Mouse (Mus musculus): ENCODE data around the gene BC067074. TPM values are rescaled to one million over a fixed set of nuclear protein-coding genes. Genes with fewer than 3 reads are reported as not detected.

Gene BC067074
- polyA plus RNA-seq, 1 experiment from 2014 or later = 0.80 TPM

DNA sequence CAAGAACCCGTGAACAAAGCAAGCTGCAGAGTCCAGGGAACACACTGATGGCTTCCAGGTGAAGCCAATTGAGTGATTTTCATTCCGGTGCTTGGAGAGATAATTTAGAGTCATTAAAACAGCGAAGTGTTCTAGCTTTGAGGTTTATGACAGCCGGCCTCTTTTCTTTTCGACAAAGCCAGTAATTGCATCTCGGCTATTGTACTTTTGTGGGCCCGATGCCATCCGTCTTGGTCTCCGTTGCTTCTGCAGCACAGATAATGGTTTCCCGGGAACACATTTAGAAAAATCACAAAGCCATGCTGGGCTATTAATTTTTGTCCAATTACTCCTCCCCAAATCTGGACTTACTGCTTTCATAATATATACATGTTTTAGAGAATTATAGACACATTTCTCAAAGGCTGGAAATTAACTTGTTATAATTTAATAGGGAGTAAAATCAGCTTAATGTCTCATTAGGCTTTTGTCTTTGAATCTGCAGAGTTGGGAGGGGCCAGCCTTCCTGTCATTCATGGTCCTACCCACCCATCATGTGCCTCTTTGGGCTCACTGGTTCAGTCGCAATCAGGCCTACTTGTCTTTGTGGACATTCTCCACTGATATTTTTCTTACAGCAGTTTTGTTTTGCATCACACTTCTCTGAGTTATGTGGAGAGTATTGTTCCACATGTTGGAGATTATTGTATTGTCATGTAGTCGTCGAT lies 64.6 kb downstream of the BC067074 start:
- Histone ChIP-seq H3K27me3 (ENCODE audit: control insufficient read depth, insufficient read depth, low read depth, low read length) (no peaks in the 10 kb centered on the region; the same call in 1 of the 2 replicates), H3K27ac (ENCODE audit: low read length) (no peak overlapping the region), H3K9ac (ENCODE audit: low read depth, low read length) (no peak overlapping the region), H3K4me1 (ENCODE audit: control insufficient read depth, insufficient read depth, low read length) (peaks cover 3% of the 10 kb centered on the region; the same call in 1 of the 2 replicates), H3K4me2 (ENCODE audit: low read length) (no peak overlapping the region), H3K9me3 (replicated peaks; ENCODE audit: control insufficient read depth, low read length, poor library complexity, severe bottlenecking) (no peaks in the 10 kb centered on the region), H3K4me3 (ENCODE audit: low read depth, low read length) (no peak overlapping the region), H3K36me3 (ENCODE audit: control insufficient read depth, insufficient read depth, low read length) (no peaks in the 10 kb centered on the region)
- no peak for ATAC-seq
- 71% methylated on average over 13 of the region's 13 CpGs for WGBS

GRCm38 (mm10) chr13:113359676-113360075 lies 66.7 kb downstream of the BC067074 start:
- WGBS = 80% methylated on average over 1 of the region's 1 CpGs
- Histone ChIP-seq H3K9me3 (replicated peaks; ENCODE audit: control insufficient read depth, low read length, poor library complexity, severe bottlenecking) (no peaks in the 10 kb centered on the region), H3K27ac (ENCODE audit: low read length) (no peak overlapping the region), H3K9ac (ENCODE audit: low read depth, low read length) (no peak overlapping the region), H3K36me3 (ENCODE audit: control insufficient read depth, insufficient read depth, low read length) (no peaks in the 10 kb centered on the region), H3K4me1 (ENCODE audit: control insufficient read depth, insufficient read depth, low read length) (peaks cover 3% of the 10 kb centered on the region; the same call in 1 of the 2 replicates), H3K4me3 (ENCODE audit: low read depth, low read length) (no peak overlapping the region), H3K27me3 (ENCODE audit: control insufficient read depth, insufficient read depth, low read depth, low read length) (no peaks in the 10 kb centered on the region), H3K4me2 (ENCODE audit: low read length) (no peak overlapping the region)
- ATAC-seq = no peak

GRCm38 (mm10) chr13:113365976-113366375 lies 73.0 kb downstream of the BC067074 start:
- no peak overlapping the region for H3K4me3 ChIP-seq (ENCODE audit: low read depth, low read length)
- H3K36me3 ChIP-seq (ENCODE audit: control insufficient read depth, insufficient read depth, low read length) = no peaks in the 10 kb centered on the region
- no peak overlapping the region for H3K27ac ChIP-seq (ENCODE audit: low read length)
- no peaks in the 10 kb centered on the region for H3K27me3 ChIP-seq (ENCODE audit: control insufficient read depth, insufficient read depth, low read depth, low read length)
- H3K4me2 ChIP-seq (ENCODE audit: low read length) = no peak overlapping the region
- no peaks in the 10 kb centered on the region for H3K4me1 ChIP-seq (ENCODE audit: control insufficient read depth, insufficient read depth, low read length)
- no peak overlapping the region for H3K9ac ChIP-seq (ENCODE audit: low read depth, low read length)
- WGBS = 90% methylated on average over 10 of the region's 10 CpGs
- no peak for ATAC-seq
- H3K9me3 ChIP-seq (replicated peaks; ENCODE audit: control insufficient read depth, low read length, poor library complexity, severe bottlenecking) = no peaks in the 10 kb centered on the region

GRCm38 (mm10) chr13:113368931-113369579 lies 76.1 kb downstream of the BC067074 start:
- no peak for ATAC-seq
- Histone ChIP-seq H3K4me1 (ENCODE audit: control insufficient read depth, insufficient read depth, low read length) (no peaks in the 10 kb centered on the region), H3K27me3 (ENCODE audit: control insufficient read depth, insufficient read depth, low read depth, low read length) (no peaks in the 10 kb centered on the region), H3K4me2 (ENCODE audit: low read length) (no peak overlapping the region), H3K4me3 (ENCODE audit: low read depth, low read length) (no peak overlapping the region), H3K27ac (ENCODE audit: low read length) (no peak overlapping the region), H3K9ac (ENCODE audit: low read depth, low read length) (no peak overlapping the region), H3K36me3 (ENCODE audit: control insufficient read depth, insufficient read depth, low read length) (no peaks in the 10 kb centered on the region), H3K9me3 (replicated peaks; ENCODE audit: control insufficient read depth, low read length, poor library complexity, severe bottlenecking) (no peaks in the 10 kb centered on the region)
- 74% methylated on average over 13 of the region's 13 CpGs for WGBS

GRCm38 (mm10) chr13:113369622-113370021 lies 76.7 kb downstream of the BC067074 start:
- no peak overlapping the region for H3K4me2 ChIP-seq (ENCODE audit: low read length)
- 92% methylated on average over 10 of the region's 10 CpGs for WGBS
- ATAC-seq = no peak
- H3K9ac ChIP-seq (ENCODE audit: low read depth, low read length) = no peak overlapping the region
- H3K27ac ChIP-seq (ENCODE audit: low read length) = no peak overlapping the region
- no peak overlapping the region for H3K4me3 ChIP-seq (ENCODE audit: low read depth, low read length)
- no peaks in the 10 kb centered on the region for H3K36me3 ChIP-seq (ENCODE audit: control insufficient read depth, insufficient read depth, low read length)
- H3K27me3 ChIP-seq (ENCODE audit: control insufficient read depth, insufficient read depth, low read depth, low read length) = no peaks in the 10 kb centered on the region
- H3K4me1 ChIP-seq (ENCODE audit: control insufficient read depth, insufficient read depth, low read length) = no peaks in the 10 kb centered on the region
- no peaks in the 10 kb centered on the region for H3K9me3 ChIP-seq (replicated peaks; ENCODE audit: control insufficient read depth, low read length, poor library complexity, severe bottlenecking)

- Histone ChIP-seq H3K4me3 (ENCODE audit: low read depth, low read length) (no peak overlapping the region), H3K9me3 (replicated peaks; ENCODE audit: control insufficient read depth, low read length, poor library complexity, severe bottlenecking) (no peaks in the 10 kb centered on the region), H3K4me1 (ENCODE audit: control insufficient read depth, insufficient read depth, low read length) (no peaks in the 10 kb centered on the region), H3K36me3 (ENCODE audit: control insufficient read depth, insufficient read depth, low read length) (no peaks in the 10 kb centered on the region), H3K4me2 (ENCODE audit: low read length) (no peak overlapping the region), H3K9ac (ENCODE audit: low read depth, low read length) (no peak overlapping the region), H3K27me3 (ENCODE audit: control insufficient read depth, insufficient read depth, low read depth, low read length) (no peaks in the 10 kb centered on the region), H3K27ac (ENCODE audit: low read length) (no peak overlapping the region)
- 88% methylated on average over 12 of the region's 12 CpGs for WGBS
- ATAC-seq = no peak
These were observed 80.5 kb downstream of the BC067074 start for GRCm38 (mm10) chr13:113373291-113374083.

DNA sequence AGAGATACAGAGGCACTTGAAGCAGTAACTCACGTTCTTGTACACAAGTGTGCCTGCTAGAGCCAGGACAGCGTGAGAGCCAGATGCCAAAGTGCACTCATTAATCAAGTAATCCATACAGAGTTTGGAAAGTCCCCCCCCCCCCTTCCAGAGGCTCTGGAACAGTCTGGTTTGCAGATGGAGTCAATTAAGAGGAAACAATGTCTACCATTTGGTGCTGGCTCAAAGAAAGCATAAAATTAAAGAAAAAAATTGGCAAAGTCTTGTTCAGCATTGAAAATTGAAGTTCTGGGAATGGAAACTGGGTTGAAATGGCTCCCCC lies 81.1 kb downstream of the BC067074 start:
- no peaks in the 10 kb centered on the region for H3K36me3 ChIP-seq (ENCODE audit: control insufficient read depth, insufficient read depth, low read length)
- no peak for ATAC-seq
- no peak overlapping the region for H3K27ac ChIP-seq (ENCODE audit: low read length)
- no peak overlapping the region for H3K4me2 ChIP-seq (ENCODE audit: low read length)
- WGBS = 83% methylated on average over 2 of the region's 2 CpGs
- no peak overlapping the region for H3K9ac ChIP-seq (ENCODE audit: low read depth, low read length)
- H3K27me3 ChIP-seq (ENCODE audit: control insufficient read depth, insufficient read depth, low read depth, low read length) = no peaks in the 10 kb centered on the region
- H3K4me3 ChIP-seq (ENCODE audit: low read depth, low read length) = no peak overlapping the region
- no peaks in the 10 kb centered on the region for H3K9me3 ChIP-seq (replicated peaks; ENCODE audit: control insufficient read depth, low read length, poor library complexity, severe bottlenecking)
- no peaks in the 10 kb centered on the region for H3K4me1 ChIP-seq (ENCODE audit: control insufficient read depth, insufficient read depth, low read length)

DNA sequence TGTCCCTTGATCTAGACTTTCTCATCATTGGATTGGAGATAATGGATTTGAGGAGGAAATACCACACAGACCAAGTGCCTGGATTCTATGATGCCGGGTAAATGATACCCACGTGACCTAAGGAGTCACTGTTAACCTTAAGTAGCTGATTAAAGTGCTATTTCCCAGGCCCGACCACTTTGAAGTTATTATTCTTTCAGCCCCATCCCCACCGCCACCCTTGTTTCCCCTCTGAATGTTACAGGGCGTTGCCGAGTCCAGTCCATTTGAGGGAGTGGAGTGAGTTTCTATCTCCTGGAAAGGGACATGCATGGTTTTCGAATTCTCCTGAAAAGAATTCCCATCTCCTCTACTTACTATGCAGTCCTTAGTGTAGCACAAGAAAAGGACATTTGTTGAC lies 84.7 kb downstream of the BC067074 start:
- no peaks in the 10 kb centered on the region for H3K4me1 ChIP-seq (ENCODE audit: control insufficient read depth, insufficient read depth, low read length)
- H3K36me3 ChIP-seq (ENCODE audit: control insufficient read depth, insufficient read depth, low read length) = no peaks in the 10 kb centered on the region
- no peak overlapping the region for H3K9ac ChIP-seq (ENCODE audit: low read depth, low read length)
- WGBS = 92% methylated on average over 7 of the region's 7 CpGs
- H3K27me3 ChIP-seq (ENCODE audit: control insufficient read depth, insufficient read depth, low read depth, low read length) = no peaks in the 10 kb centered on the region
- no peaks in the 10 kb centered on the region for H3K9me3 ChIP-seq (replicated peaks; ENCODE audit: control insufficient read depth, low read length, poor library complexity, severe bottlenecking)
- no peak overlapping the region for H3K27ac ChIP-seq (ENCODE audit: low read length)
- ATAC-seq = no peak
- no peak overlapping the region for H3K4me3 ChIP-seq (ENCODE audit: low read depth, low read length)
- H3K4me2 ChIP-seq (ENCODE audit: low read length) = no peak overlapping the region

- no peaks in the 10 kb centered on the region for H3K9me3 ChIP-seq (replicated peaks; ENCODE audit: control insufficient read depth, low read length, poor library complexity, severe bottlenecking)
- ATAC-seq = no peak
- 80% methylated on average over 8 of the region's 8 CpGs for WGBS
- H3K4me1 ChIP-seq (ENCODE audit: control insufficient read depth, insufficient read depth, low read length) = no peaks in the 10 kb centered on the region
- no peaks in the 10 kb centered on the region for H3K27me3 ChIP-seq (ENCODE audit: control insufficient read depth, insufficient read depth, low read depth, low read length)
- no peak overlapping the region for H3K9ac ChIP-seq (ENCODE audit: low read depth, low read length)
- no peaks in the 10 kb centered on the region for H3K36me3 ChIP-seq (ENCODE audit: control insufficient read depth, insufficient read depth, low read length)
- no peak overlapping the region for H3K4me3 ChIP-seq (ENCODE audit: low read depth, low read length)
- H3K27ac ChIP-seq (ENCODE audit: low read length) = no peak overlapping the region
- H3K4me2 ChIP-seq (ENCODE audit: low read length) = no peak overlapping the region
These were observed 86.0 kb downstream of the BC067074 start for GRCm38 (mm10) chr13:113378980-113379410.

All from midbrain, embryonic 16.5 days (tissue).